Mouse (Mus musculus): ENCODE measurements around the gene Tsr2. TPM values are rescaled to one million over a fixed set of nuclear protein-coding genes. Genes with fewer than 3 reads are reported as not detected.
A peak's percentile ranks its signal among the peaks of the same experiment; 100 is the strongest.

The Tsr2 gene
- total RNA-seq, 2 experiments from 2014 or later = 72.6 to 75.3 TPM

- intact Hi-C loops (cut with DNase I) = no loop called here
- DNase-seq (ENCODE audit: low spot score in 2 of 2) = peak; percentile 29 to 48
Observed at GRCm38 (mm10) chrX:151047431-151048058, 48.8 kb downstream of the Tsr2 start.

- intact Hi-C loops (cut with DNase I) = no loop called here
- DNase-seq (ENCODE audit: low spot score in 2 of 2) = peak; percentile 73 to 77
Observed at GRCm38 (mm10) chrX:151046777-151047430, 49.4 kb downstream of the Tsr2 start.

GRCm38 (mm10) chrX:151046321-151046720, 50.0 kb downstream of the Tsr2 start:
- intact Hi-C loops (cut with DNase I) = no loop called here

GRCm38 (mm10) chrX:151045850-151046249, 50.5 kb downstream of the Tsr2 start, which contains the start of gene Fgd1:
Gene Fgd1, plus strand, starts transcription at chrX:151046150.
- intact Hi-C loops (cut with DNase I) = no loop called here
- no peak for DNase-seq (ENCODE audit: low spot score in 2 of 2)

More at GRCm38 (mm10) chrX:151046321-151046720, 50.0 kb downstream of the Tsr2 start:
- DNase-seq (ENCODE audit: low spot score in 2 of 2) = no peak

- DNase-seq (ENCODE audit: low spot score in 2 of 2) = no peak
- intact Hi-C loops (cut with DNase I) = no loop called here
Observed at GRCm38 (mm10) chrX:151041223-151041622, 55.1 kb downstream of the Tsr2 start.

Other genes starting within 250 kb of the Tsr2 start
- gene Gnl3l, start 79.2 kb downstream of the Tsr2 start, total RNA-seq (2021) = 100 to 1,000 TPM; 201 TPM
- 10 to 100 TPM; 17.8 to 18.4 TPM for gene Fgd1, start 50.4 kb downstream of the Tsr2 start, total RNA-seq (2021)
- gene Wnk3, start 101.5 kb upstream of the Tsr2 start, total RNA-seq (2021) = 10 to 100 TPM; 41.8 to 42.1 TPM
- 10 to 100 TPM; 41.5 to 42.7 TPM for gene Fam120c, start 247.6 kb upstream of the Tsr2 start, total RNA-seq (2021)